Mouse (Mus musculus) intestine, postnatal 0 days (tissue): ENCODE data around the gene Gm45521. TPM values are rescaled to one million over a fixed set of nuclear protein-coding genes. Genes with fewer than 3 reads are reported as not detected.

Source experiments
- ATAC-seq: fragments of 200-750 bp; cut with Nextera tagmentation; 2 replicates; pipeline ENCODE4 v1.8.0; 2017; ENCODE audit warnings: mild to moderate bottlenecking, moderate TSS enrichment, moderate library complexity
- H3K27ac ChIP-seq: fragments of 300-500 bp; sonication (generic); 2 replicates; pipeline ENCODE4 v1.5.1; 2014; ENCODE audit warnings: mild to moderate bottlenecking, low read depth, low read length, moderate library complexity
- H3K27me3 ChIP-seq: fragments of 300-500 bp; sonication (generic); replicated peaks from 2 replicates; pipeline ENCODE4 v1.6.1; 2014; ENCODE audit warnings: low read length, mixed read lengths; ENCODE audit not compliant: control insufficient read depth, insufficient read depth
- H3K36me3 ChIP-seq: fragments of 300-500 bp; sonication (generic); 2 replicates; pipeline ENCODE4 v1.6.1; 2014; ENCODE audit warnings: mild to moderate bottlenecking, moderate library complexity; ENCODE audit not compliant: control insufficient read depth, insufficient read depth
- H3K4me1 ChIP-seq: fragments of 300-500 bp; sonication (generic); replicated peaks from 2 replicates; pipeline ENCODE4 v1.6.1; 2014; ENCODE audit warnings: antibody characterized with exemption, low read length, mixed read lengths; ENCODE audit not compliant: control insufficient read depth, insufficient read depth
- H3K4me2 ChIP-seq: fragments of 300-500 bp; sonication (generic); replicated peaks from 2 replicates; pipeline ENCODE4 v1.6.1; 2014; ENCODE audit warnings: low read depth, mild to moderate bottlenecking, moderate library complexity
- H3K4me3 ChIP-seq: fragments of 300-500 bp; sonication (generic); 2 replicates; pipeline ENCODE4 v1.5.1; 2014; ENCODE audit warnings: low read depth, low read length
- H3K9ac ChIP-seq: fragments of 300-500 bp; sonication (generic); 2 replicates; pipeline ENCODE4 v1.6.1; 2014; ENCODE audit warnings: mild to moderate bottlenecking, low read depth, low read length
- H3K9me3 ChIP-seq: fragments of 300-500 bp; sonication (generic); 2 replicates; pipeline ENCODE4 v1.6.1; 2016; ENCODE audit warnings: mixed run types; ENCODE audit not compliant: control insufficient read depth
- CTCF ChIP-seq: sonication (generic); IDR thresholded peaks from 2 replicates; pipeline ENCODE4 v1.5.1; 2016; ENCODE audit warnings: low read depth, mild to moderate bottlenecking, control low read depth, antibody characterized with exemption, moderate library complexity
- WGBS: fragments of 180-500 bp; shearing (Covaris S2); extraction: QIAGEN DNeasy Blood & Tissue Kit; methylation state at CpG from one replicate; pipeline ENCODE4 v1.1.7; 2014; 5-methylcytosine and 5-hydroxymethylcytosine counted together
- polyA plus RNA-seq: library from polyadenylated mRNA; unstranded; fragments of >200 nt; fragmentation: Nextera tagmentation; extraction: Ambion mirVana; gene quantifications from 2 replicates; pipeline ENCODE4 v1.2.1, GENCODE M21; 2015

Gene Gm45521
- polyA plus RNA-seq, 1 experiment from 2014 or later: not detected

DNA sequence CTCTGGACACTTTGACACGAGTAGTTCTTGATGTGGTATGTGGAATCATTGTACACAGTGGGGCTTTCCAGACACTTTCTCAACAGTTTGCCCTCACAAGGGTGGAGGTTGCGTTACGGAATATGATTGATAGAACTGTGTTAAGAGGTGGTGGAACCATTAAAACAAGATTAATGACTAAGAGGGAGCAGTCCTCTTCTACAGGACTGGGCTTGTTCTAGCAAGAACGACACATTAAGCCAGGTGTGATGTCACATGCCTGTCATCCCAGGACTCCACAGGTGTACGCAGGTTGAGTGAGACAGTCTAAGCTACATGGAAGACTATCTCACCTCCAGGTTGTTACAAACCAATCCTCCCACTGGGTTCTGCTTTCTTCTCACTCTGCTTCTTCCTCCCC lies 42.3 kb downstream of the Gm45521 start:
- Histone ChIP-seq H3K36me3 (no peaks in the 10 kb centered on the region), H3K4me2 (no peak overlapping the region), H3K9me3 (no peaks in the 10 kb centered on the region), H3K4me3 (no peak overlapping the region), H3K9ac (no peak overlapping the region), H3K4me1 (peaks cover 3% of the 10 kb centered on the region; the same call in 1 of the 2 replicates), H3K27ac (no peak overlapping the region), H3K27me3 (peaks cover 10% of the 10 kb centered on the region; the same call in 1 of the 2 replicates)
- ATAC-seq: no peak
- 79% methylated on average over 5 of the region's 5 CpGs for WGBS
- no peak for TF ChIP-seq CTCF

DNA sequence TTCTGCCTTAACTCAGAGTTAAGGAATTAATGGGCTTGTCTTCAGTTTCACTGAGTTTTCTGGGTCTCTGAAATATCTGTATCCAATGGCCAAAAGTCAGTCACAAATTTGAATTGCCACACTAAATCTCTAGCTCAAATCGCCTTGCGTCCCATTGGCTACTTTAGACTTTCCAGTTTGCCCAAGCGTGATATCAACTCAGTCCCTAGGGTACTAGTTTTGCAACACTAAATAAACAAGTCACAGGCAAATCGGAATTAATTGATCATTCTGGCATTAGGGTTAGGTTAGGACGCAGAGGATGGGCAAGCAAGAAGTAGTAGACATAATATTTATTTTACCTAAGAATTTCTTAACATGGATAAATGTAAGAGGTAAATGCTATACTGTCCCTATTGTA lies 43.2 kb downstream of the Gm45521 start:
- H3K36me3 ChIP-seq: no peaks in the 10 kb centered on the region
- TF ChIP-seq CTCF: no peak
- no peaks in the 10 kb centered on the region for H3K9me3 ChIP-seq
- H3K4me1 ChIP-seq: peaks cover 3% of the 10 kb centered on the region; the same call in 1 of the 2 replicates
- H3K9ac ChIP-seq: no peak overlapping the region
- peaks cover 10% of the 10 kb centered on the region; the same call in 1 of the 2 replicates for H3K27me3 ChIP-seq
- no peak overlapping the region for H3K4me2 ChIP-seq
- ATAC-seq: no peak
- no peak overlapping the region for H3K27ac ChIP-seq
- no peak overlapping the region for H3K4me3 ChIP-seq
- WGBS: 81% methylated on average over 5 of the region's 5 CpGs

DNA sequence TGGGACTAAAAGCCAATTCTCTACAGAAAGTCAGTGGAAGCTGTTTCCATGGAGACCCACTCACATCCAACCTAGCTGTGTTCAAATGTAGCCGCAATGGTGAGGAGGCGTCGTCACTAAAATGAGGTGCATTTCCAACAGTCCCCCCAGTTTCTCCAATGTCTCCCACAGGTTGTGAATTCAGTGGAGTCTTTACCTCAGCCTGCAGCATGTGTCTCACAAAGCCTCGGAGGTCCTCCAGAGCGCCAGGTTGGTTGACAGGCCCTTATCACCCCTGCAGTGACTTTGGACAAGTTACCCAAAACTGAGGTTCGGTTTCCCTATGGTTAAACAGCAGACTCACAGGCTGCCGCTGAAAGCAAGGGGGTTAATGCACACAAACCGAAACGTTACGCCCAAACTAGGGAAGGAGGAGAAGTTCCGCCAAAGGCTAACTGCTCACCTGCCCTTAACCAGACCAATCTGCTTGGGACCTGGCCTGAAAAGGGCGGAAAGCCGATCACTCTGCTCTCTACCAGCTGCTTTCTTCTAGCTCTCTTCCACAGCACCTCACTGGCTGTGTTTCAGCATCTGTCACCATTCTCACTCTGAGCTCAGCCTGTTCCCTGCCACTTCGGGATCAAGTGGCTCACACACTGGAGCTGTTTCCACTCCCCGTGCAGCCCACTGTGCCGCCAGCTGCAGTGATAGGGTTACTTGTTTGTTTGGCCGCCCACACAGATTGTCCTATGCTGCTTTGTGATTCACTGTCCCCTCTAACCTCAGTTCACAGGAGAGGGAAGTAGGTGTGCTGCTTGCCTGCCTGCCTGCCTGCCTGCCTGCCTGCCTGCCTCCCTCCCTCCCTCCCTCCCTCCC lies 44.0 kb downstream of the Gm45521 start:
- H3K27ac ChIP-seq: no peak overlapping the region
- no peaks in the 10 kb centered on the region for H3K9me3 ChIP-seq
- no peak for TF ChIP-seq CTCF
- H3K27me3 ChIP-seq: peaks cover 10% of the 10 kb centered on the region; the same call in 1 of the 2 replicates
- peaks cover 3% of the 10 kb centered on the region; the same call in 1 of the 2 replicates for H3K4me1 ChIP-seq
- ATAC-seq: no peak
- no peak overlapping the region for H3K4me3 ChIP-seq
- H3K4me2 ChIP-seq: no peak overlapping the region
- WGBS: 39% methylated on average over 17 of the region's 17 CpGs
- no peaks in the 10 kb centered on the region for H3K36me3 ChIP-seq
- H3K9ac ChIP-seq: no peak overlapping the region

GRCm38 (mm10) chr14:8002432-8003092 lies 45.5 kb downstream of the Gm45521 start, which contains the start of gene Abhd6:
Gene Abhd6, plus strand, starts transcription at chr14:8002902.
- Histone ChIP-seq H3K36me3 (no peaks in the 10 kb centered on the region), H3K9ac (peak within 1 kb of the TSS; percentile 40), H3K9me3 (no peaks in the 10 kb centered on the region), H3K27me3 (peaks cover 10% of the 10 kb centered on the region; the same call in 1 of the 2 replicates), H3K4me2 (peak within 1 kb of the TSS; percentile 98), H3K4me1 (peaks cover 3% of the 10 kb centered on the region; the same call in 1 of the 2 replicates), H3K4me3 (peak within 1 kb of the TSS; percentile 59), H3K27ac (no peak within 1 kb of the TSS)
- no peak for TF ChIP-seq CTCF
- WGBS: under 1% methylated on average over 36 of the region's 38 CpGs
- peak; percentile 73 for ATAC-seq

DNA sequence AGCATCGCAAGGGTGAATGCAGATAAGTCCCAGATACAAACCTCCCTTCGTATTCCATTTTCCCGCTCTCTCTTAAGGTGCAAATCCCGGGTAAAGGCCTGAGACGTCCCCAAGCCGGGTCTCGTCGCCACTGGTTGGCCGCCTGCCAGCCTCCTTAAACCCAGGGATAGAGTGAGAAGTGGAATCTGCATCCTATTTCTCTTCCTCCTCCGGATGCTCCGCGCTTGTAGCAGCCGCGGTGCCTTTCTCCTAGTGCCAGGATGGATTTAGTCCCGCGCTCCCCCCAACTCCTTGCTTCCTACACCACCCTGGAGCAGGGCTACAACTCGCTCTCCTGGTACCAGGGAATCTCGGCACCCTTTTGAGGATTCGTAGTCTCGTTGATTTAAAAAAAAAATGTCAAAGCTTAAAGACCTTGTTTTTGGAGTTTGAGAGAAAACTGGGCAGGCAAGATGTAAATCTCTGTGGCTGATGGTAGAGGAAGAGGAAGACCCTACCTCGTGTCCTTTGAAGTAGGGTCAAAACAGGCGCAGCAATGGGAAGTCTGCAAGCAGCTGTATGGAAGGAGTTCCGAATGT lies 46.1 kb downstream of the Gm45521 start:
- Histone ChIP-seq H3K4me2 (peak overlapping the region; percentile 98), H3K4me1 (peaks cover 3% of the 10 kb centered on the region; the same call in 1 of the 2 replicates), H3K27ac (no peak overlapping the region), H3K4me3 (peak overlapping the region; percentile 59), H3K9me3 (no peaks in the 10 kb centered on the region), H3K9ac (peak overlapping the region; percentile 40), H3K36me3 (no peaks in the 10 kb centered on the region), H3K27me3 (peaks cover 10% of the 10 kb centered on the region; the same call in 1 of the 2 replicates)
- ATAC-seq: 0 out of 2 replicates have a peak, but pooled peaks have one; percentile 23
- 2% methylated on average over 23 of the region's 23 CpGs for WGBS
- no peak for TF ChIP-seq CTCF
